Mouse (Mus musculus): Measurements from ENCODE around the gene Pikfyve. TPM values are rescaled to one million over a fixed set of nuclear protein-coding genes. Genes with fewer than 3 reads are reported as not detected.

Gene Pikfyve
- 10 to 100 TPM; 16.4 to 18.6 TPM for total RNA-seq (2021)
- long read RNA-seq, experiment 1, partial matches to known transcripts = 2 of 4 reads
- long read RNA-seq, experiment 1, other reads (novel, unspliced or antisense) = 2 of 4 reads
- long read RNA-seq, experiment 2, partial matches to known transcripts = 2 of 3 reads
- long read RNA-seq, experiment 2, other reads (novel, unspliced or antisense) = 1 of 3 reads

DNA sequence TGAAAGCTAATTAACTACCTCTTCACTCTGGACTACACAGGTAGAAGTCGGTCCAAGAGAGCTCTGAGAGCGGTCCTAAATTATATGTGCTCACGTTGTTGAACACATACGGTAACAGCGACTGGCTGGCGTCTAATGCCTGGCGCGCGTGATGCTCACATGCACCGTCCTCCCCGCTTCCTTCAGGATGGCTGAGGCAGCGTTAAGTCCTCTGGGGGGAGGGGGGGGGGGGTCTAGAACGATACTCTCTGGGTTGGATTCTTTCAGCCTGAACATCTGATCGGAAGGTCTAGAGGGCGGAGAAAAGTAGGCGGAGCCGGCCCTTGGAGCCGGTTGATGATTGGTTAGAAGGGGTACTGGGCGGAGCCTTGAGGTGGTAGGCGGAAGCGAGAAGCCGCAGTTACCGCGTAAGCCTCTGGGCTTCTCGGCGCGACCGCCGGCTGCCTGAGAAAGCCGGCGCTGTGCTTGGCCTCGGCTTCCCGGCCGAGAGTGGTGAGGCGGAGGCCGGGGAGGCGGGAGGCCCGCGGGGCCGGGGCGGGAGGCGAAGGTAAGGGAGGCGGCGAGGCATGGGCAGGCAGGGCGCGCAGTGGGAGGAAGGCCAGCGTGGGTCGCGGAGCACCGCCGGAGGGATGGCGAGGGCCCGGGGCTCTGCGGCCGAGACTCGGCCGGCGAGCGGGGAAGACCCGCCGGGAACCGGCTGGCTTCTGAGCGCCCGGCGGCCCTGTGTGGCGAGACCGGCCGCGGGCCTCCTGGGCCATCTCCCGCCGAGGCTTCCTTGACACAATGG lies at the start of gene Pikfyve, which contains the start of gene Idh1:
Pikfyve (plus strand) TSS at position 397 of the 787 bp plus-strand sequence.
Idh1 (minus strand) TSS at position 214 of the 787 bp plus-strand sequence.
- peak; percentile 89 to 94 for DNase-seq (ENCODE audit: low spot score in 2 of 2)

DNA sequence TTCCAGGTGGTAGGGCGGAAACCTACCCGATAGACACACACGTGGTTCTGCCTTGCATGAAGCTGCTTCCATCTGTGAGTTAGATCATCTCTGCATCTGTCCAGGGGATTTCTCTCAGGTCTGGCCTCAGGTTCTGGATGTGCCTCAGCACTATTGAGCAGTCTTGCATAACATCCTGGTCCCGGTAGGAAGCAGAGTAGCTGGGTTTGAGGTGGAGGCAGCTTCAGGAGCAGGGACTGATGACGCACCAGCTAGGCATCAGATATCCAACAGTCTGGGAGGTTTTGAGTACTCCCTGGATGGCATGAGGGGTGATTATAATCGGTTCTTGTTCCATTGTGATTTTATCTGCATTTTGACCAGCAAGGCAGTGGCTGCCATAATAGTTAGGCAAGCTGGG lies 48.9 kb upstream of the Pikfyve start:
- no peak for DNase-seq (ENCODE audit: low spot score in 2 of 2)

GRCm38 (mm10) chr1:65144783-65145182 lies 41.7 kb upstream of the Pikfyve start:
- DNase-seq (ENCODE audit: low spot score in 2 of 2) = no peak

DNA sequence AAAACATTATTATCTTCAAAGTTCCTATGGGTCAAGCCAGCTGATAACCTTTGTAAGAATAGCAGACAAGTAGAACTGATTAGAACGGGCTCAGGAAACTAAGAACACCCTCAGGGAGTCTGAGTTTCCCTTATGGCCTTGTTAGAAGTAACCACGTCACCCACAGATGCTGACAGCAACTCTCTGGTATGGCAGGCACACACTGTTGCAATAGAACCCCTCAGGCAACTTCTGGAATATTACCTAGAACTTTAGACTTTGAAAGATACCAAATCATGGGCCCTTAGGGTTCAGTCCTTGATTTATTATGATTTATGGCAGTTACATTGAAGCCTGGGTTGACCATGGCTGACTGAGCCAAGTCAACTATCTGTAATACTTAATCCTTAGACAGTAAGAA lies 39.9 kb upstream of the Pikfyve start:
- no peak for DNase-seq (ENCODE audit: low spot score in 2 of 2)

DNA sequence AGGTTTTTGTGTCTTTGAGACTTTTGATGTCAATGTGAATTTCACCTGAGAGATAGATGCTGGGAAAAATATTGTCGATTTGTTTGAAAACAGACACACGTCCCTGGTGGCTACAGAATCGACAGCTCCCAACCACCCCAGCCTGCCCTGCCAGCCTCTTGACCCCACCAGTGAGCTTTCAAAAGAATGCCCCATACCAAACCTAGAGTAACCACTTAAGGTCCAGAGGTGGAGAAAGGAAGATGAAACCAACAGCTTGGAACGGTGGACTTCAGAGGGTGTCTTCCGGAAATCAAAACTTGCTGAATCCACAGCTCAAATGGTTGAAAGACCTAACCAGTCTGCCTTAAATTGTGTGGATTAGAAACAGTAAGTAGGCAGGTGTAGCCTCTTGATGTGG lies 39.2 kb upstream of the Pikfyve start:
- DNase-seq (ENCODE audit: low spot score in 2 of 2) = no peak

DNA sequence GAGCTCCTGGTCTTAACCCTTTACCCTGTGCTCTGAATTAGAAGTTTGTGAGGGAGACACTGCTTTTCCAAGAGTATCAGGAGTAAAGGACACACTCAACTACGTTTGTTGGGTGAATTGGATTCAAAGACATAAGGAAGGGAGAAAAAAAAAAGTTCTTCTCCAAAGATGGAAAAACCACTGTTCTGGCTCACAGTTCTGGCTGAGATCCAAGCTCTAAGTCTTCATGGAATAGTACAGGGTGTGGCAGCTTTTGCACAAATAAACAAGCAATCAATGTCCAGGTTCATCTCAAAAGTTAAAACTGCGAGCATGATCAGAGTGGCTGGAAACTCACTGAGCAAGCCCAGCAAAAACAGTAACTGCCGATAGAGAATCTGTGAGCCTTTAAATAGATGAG lies 38.5 kb upstream of the Pikfyve start:
- no peak for DNase-seq (ENCODE audit: low spot score in 2 of 2)

- DNase-seq (ENCODE audit: low spot score in 2 of 2) = no peak
Measured at GRCm38 (mm10) chr1:65154814-65155213, 31.7 kb upstream of the Pikfyve start.

DNA sequence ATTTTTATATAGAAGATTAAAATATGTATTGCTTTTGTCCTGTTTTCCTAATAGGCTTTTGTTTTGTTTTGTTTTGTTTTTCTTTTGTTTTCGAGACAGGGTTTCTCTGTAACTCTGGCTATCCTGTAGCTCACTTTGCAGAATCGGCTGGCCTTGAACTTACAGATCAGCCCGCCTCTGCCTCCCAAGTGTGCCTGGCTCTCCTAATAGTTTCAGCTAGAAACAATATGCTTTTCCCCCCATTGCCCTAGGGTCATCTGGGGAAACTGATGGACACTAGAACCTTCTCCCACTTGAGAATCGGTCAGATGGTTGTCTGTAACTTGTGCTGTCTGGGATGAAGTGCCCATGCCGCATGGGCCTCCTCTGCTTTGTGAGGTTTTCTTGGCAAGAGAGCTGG lies 30.4 kb upstream of the Pikfyve start:
- DNase-seq (ENCODE audit: low spot score in 2 of 2) = no peak

DNA sequence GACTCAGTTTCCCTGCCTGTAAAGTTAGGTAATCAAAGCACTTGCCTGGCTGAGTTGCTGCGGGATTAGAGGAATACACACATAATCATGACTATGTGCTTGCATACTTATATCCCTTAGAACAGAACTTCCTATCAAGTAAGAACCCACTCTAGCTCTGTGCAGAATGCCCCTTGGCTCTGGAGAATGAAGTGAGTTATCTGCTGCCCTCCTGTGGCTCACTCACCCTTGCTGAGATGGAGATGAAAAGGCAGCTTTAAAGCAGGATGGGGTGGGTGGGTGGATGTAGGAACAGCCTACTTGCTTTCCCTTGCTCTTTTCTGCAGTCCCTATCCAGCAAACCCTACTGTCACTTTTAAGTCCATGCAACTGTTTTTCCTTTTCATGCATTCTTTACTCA lies 24.3 kb upstream of the Pikfyve start:
- DNase-seq (ENCODE audit: low spot score in 2 of 2) = no peak

DNA sequence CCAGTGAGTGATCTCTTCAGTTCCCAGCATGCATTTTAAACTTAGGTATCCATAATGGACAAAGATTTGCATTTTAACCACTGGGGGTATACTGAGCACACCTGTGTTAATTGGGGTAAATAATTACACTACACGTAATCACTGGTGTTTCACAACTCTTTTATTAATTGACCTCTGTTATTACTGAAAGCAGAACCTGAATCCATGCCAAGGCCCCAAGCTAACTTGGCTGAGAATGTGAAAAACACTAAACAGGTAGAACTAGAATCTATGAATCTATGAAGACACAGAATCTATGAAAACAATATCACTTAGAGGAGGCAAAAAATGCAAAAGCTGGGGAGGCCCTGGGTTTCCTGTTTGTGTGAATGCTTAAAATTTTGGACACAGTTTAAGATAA lies 19.0 kb upstream of the Pikfyve start:
- DNase-seq (ENCODE audit: low spot score in 2 of 2) = no peak

DNA sequence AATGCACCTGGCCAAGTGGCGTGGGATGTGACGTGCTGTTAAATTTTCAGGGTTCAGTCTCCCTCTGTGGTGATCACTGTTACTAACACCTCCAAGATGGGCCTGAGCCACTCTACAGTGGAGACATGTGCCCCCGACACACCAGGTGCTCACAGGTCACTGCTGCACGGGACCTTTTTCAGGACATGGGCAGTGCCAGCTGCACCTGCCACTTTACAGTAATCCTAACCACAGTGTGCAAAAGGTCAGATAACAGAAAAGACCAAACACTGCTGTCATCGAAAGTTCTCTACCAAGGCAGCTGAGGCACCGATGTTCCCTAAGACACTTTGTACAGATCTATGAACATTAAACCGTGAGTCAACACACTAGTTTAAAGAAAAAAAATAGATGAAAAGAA lies 16.9 kb upstream of the Pikfyve start:
- DNase-seq (ENCODE audit: low spot score in 2 of 2) = no peak

DNA sequence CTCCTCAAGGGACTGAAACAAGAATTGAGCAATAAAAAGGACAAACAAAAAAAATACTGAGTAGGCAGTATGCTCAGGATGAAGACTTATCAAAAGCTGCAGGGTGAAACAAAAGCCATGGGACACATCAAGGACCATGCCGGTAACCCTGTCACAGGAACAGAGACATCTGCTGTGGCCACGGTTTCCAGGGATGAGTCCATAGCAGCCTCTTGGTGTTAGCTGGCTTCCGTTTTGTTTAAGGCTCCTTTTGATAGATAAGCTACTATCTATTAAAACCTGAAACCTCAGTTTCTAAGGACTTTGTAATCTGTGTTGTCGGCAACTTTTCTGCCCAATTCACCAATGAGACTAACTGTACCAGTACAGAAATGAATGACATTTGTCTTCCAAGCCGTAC lies 16.5 kb upstream of the Pikfyve start:
- no peak for DNase-seq (ENCODE audit: low spot score in 2 of 2)

DNA sequence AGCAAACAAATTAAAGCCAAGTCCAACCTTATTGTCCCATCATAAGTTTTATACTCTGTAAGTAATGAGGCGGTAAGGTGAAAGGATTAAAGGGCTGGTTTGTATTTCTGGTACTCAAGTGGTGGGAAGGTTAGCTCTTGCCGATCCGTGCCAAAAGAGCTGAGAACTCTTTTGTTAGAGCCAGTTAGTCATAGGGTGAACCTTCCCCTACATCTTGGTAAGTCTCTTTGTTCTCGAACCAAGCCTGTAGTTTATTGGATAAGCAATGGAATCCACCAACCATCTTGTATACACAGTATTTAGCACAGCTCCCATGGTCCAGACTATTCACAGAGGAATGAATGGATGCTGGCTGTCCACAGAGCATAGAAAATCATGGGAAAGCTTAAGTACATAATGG lies 14.9 kb upstream of the Pikfyve start:
- DNase-seq (ENCODE audit: low spot score in 2 of 2) = no peak

DNA sequence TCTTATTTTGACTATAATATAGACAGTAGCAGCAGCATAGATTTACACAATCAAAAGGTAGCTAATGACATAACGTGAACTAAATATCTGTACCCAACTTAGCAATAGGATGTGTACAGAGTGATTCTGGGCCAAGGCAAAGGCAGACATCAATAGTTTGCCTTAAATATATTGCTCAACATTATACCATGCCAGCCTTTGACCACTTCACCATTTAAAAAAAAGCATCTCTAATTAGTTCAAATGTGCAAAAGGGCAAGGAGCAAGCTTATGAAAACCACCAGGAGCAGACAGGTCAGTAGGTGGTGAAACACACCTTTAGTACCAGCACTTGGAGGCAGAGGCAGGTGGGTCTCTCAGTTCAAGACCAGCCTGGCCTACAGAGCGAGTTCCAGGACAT lies 12.8 kb upstream of the Pikfyve start:
- DNase-seq (ENCODE audit: low spot score in 2 of 2) = no peak

DNA sequence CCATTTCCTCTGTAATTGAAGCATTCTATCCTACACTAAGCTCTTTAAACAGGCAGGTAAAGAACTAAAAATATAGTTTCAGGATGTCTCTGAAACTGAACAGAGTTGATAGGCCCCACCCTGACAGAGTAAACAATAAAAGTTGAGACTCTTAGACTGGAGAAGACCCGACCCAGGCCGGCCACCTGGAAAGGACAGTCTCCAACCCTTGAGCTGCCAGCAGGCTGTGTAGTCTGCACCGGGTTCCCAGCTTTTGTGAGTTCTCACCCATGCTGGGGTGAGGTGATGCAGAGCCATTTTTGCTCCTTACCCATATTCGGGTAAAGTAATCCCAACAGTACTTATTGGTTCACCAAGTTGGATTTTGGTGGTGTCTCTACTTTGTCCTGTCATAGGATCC lies 10.3 kb upstream of the Pikfyve start:
- DNase-seq (ENCODE audit: low spot score in 2 of 2) = no peak

GRCm38 (mm10) chr1:65176912-65177311 lies 9.6 kb upstream of the Pikfyve start:
- DNase-seq (ENCODE audit: low spot score in 2 of 2) = no peak

DNA sequence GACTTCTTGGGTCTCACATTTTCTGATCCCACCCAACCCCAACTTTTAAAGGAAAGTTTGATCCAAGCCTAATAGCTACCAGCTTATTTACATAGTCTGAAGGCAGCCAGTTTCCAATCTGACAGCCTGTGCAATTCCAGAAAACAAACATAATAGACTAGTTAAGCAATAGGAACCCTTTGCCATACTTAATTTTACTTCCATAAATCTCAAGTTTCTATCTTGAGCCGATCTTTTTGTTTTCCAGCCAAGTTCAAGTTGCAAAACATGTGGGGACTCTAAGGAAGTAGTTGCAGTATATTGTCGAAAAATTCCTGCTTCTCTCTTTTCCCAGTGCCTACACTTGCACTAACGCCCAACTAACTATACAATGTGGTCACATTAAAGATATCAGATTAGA lies 9.0 kb upstream of the Pikfyve start:
- no peak for DNase-seq (ENCODE audit: low spot score in 2 of 2)

DNA sequence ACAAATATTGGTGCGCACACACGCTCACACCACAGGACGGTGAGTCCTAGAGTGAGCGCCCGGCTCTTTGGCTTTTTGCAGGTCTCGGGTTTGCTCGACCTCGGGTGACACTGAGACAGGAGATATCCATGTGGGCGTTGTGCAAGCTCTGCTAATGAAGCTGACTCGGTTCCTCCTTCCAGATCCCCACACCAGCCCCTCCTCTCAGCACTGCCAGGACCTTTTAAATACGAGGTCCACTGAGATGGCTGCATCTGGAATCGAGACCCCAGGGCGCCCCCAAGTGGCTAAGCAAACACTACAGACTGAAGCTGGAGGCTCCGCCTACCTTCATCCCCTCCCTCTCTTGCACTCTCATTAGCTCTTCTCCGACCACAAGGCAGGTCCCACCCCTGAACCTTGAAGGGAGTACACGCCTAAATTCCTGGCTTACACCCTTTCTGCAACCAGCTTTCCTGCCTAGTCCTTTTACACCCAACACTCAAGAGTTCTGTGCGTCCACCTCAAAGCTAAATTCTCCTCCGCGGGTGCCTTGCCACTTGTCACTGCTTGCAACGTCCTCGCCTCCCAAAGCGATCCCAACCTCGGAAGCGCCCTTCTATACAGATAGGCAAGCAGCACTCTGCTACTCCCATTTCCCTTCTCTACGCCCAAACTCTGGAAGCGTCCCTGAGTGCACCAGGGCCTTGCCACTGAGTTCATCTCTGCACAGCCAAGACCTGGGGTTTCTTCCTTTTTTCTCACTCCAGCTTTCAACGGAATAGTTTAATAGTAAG lies 8.2 kb upstream of the Pikfyve start:
- peak; percentile 83 to 92 for DNase-seq (ENCODE audit: low spot score in 2 of 2)

DNA sequence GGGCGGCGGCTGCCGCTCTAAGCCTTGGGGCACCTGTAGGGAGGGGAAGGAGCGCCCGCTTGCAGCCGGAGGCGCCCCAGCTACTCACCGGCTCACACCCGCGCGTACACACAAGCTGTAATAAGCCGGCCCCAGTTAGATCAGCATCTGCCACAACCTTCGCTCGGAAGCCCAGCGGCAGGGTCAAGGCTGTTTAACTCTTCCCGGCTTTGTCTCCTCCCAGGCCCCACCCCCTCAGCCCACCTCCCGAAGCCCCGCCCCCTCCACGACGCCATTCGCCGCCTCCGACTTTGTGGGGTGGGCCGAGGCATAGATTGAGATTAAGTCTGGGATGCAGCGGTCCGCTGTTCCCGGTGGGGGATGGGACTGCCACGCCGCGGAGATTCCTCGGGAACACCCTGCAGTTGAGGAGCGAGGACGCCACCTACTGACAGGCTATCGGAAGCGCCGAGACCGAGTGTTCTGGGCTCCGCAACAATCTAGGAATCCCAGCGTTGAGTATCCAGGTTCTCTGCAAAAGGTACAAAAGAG lies 7.5 kb upstream of the Pikfyve start:
- peak; percentile 98 to 99 for DNase-seq (ENCODE audit: low spot score in 2 of 2)

GRCm38 (mm10) chr1:65179634-65180249 lies 6.7 kb upstream of the Pikfyve start:
- DNase-seq (ENCODE audit: low spot score in 2 of 2) = peak; percentile 40 to 67

GRCm38 (mm10) chr1:65181459-65181858 lies 5.0 kb upstream of the Pikfyve start:
- DNase-seq (ENCODE audit: low spot score in 2 of 2) = no peak

Measured in gastrocnemius, postnatal 4 days (tissue).